Mouse (Mus musculus): ENCODE results near the gene Camk1d.

DNA sequence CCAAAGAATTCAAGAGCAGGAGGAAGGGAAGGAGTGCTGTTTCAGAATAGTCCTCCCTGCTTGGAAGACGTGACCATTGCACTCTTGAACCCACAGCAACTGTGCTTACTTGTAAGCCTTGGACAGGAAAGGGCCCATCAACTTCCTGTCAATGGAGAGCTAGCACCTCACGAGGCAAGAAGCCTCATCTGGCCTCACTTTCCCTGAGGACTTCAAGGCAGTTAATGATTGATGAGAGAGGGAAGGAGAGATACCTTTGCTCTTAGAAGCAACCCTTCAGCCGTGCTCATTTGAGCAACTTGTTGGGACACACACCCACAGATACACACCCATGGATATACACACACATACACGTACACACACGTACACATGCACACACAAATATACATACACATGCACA lies 235.6 kb downstream of the Camk1d start:
- no peak for TF ChIP-seq CTCF (IDR thresholded peaks at IDR 0.05; ENCODE audit: low read depth, low read length)
- no peak for TF ChIP-seq POLR2A (IDR thresholded peaks at IDR 0.05; ENCODE audit: extremely low read depth, insufficient read depth, low read length)
